Mouse (Mus musculus) adrenal gland (tissue): Measurements from ENCODE around the gene Gm40193.

ENCODE experiments used
- intact Hi-C: fragments of 180-260 bp; cut with DNase I; formaldehyde crosslinking; loops from one replicate; pipeline ENCODE4 v1.15.1; 2025

Gm40193 gene

DNA sequence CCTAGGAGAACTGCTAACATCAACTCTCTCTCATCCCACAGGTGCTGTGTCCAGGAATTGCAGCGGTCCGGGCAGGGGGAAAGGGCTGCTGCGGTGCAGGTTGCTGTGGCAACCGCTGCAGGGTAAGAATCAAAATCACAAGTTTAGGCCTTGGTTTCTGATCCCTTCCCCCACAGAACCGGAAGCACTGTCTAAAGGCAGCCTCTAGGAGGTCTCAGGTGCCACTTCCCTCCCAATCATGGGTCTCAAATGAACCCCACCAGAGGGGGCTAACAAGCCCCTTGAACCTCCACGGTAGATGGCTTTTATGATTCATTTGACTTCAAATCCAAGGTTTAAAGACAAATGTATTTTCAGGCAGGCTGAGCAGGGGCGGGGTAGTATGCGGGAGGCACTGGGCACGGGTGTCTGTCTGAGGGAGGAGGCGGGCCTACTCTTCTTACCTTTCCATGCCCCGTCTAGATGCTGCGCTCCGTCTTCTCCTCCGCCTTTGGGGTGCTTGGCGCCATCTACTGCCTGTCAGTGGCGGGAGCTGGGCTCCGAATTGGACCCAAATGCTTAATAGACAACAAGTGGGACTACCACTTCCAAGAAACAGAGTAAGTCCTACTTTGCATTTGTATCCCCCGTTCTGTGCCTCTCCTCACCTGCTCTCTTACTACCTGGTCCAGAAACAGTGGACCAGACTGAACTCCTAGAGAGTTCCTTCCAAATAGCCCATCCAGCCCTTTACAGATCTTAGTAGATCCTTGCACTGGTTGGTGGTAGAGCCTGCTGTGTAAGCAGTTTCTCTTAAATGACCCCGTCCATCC is 22.8 kb downstream of the Gm40193 start:
- intact Hi-C loops: loop anchor here (5.0 kb wide), 2 partner anchors 78 to 98 kb away; partner anchors contain the start of genes Arrb2 and Pelp1

DNA sequence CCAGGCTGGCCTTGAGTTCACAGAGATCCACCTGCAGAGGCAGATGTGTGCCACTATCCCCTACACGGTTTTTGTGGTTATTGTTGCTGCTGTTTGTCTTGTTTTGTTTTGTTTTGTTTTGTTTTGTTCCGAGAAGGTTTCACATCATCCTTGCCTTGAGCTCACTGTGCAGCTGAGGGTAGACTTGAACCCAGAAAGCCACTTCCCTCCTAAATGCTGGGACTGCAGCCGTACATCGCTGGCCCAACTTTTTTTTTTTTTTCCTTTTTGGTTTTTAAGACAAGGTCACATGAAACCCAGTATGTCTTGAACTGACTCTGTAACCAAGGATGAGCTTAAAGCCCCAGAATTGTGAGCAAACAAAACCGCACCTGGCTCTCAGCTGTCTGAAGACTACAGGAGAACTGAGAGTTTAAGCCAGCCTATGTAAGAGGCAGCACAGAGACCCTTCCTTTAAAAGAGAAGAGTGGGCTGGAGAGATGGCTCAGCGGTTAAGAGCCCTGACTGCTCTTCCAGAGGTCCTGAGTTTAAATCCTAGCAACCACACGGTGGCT is 25.7 kb downstream of the Gm40193 start:
- intact Hi-C loops: loop anchor here (5.0 kb wide), 2 partner anchors 75 to 95 kb away; partner anchors contain the start of genes Arrb2 and Pelp1

DNA sequence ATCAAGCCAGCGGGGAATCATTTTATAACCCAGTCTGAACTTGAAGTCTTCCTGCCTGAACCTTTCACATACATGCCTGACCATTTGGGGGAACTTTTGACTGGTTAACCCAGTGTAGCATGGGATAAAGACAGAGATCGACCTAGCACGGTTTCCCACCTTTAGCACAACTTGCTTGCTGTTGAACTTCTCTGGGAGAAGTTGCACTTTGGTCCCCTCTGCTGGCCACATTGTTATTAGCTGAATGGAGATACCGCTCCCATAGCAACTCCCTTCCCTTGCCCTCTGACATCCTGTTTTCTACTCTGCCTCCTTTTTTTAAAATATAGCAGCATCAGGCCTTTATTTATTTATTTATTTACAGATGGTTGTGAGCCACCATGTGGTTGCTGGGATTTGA is 26.4 kb downstream of the Gm40193 start:
- intact Hi-C loops: loop anchor here (5.0 kb wide), 2 partner anchors 74 to 94 kb away; partner anchors contain the start of genes Arrb2 and Pelp1

DNA sequence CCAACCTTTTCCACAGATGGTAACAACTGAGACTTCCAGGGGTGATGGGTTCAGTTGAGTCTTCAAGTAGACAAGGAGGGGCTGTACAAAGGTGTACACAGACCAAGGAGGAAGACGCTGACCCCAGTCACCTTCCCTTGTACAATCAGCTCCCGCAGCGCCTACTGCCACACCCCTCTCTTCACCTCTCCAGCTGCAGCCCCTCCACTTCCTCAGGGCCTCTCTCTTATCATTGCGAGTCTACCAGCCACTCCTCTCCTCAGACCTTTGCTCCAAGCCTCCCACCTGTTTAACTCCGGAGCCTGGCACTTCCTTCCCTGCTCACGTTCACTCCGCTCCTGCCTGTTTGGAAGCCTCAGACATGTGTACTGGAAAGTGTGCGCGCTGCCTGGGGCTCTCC is 27.8 kb downstream of the Gm40193 start, which contains the start of gene Tm4sf5:
Gene Tm4sf5 (plus strand): TSS at position 275 of the 400 bp plus-strand sequence.
- intact Hi-C loops: loop anchor here (5.0 kb wide), 2 partner anchors 73 to 93 kb away; partner anchors contain the start of genes Arrb2 and Pelp1

- intact Hi-C loops: loop anchor here (2.0 kb wide), 1 partner anchor 49 kb away; no protein-coding TSS in a partner anchor
Observed at GRCm38 (mm10) chr11:70502018-70502417, 30.7 kb downstream of the Gm40193 start.

GRCm38 (mm10) chr11:70500476-70500812 is 32.3 kb downstream of the Gm40193 start:
- intact Hi-C loops: no loop called here

- intact Hi-C loops: no loop called here
Observed at GRCm38 (mm10) chr11:70499566-70500475, 32.9 kb downstream of the Gm40193 start.

- intact Hi-C loops: no loop called here
Observed at GRCm38 (mm10) chr11:70489684-70490083, 43.1 kb downstream of the Gm40193 start.

DNA sequence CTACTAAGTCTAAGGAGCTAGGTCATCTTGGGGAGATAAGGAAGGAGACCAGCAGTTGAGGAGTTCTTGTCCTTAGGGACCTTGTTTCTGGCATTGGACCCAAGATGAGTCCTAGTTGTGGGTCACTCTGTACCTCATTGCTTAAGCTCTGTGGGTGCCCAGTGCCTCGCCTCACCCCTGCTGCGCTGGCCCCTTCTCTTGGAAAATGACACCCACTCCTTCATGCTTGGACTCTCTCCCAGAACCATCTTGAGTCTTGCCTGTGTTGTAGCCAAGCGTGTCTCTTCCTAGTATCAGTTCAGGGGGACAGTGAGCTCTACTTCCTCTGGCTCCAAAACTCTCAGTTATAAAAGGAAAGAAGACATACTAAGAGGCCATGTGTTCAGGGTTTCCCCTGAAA is 43.6 kb downstream of the Gm40193 start:
- intact Hi-C loops: no loop called here

DNA sequence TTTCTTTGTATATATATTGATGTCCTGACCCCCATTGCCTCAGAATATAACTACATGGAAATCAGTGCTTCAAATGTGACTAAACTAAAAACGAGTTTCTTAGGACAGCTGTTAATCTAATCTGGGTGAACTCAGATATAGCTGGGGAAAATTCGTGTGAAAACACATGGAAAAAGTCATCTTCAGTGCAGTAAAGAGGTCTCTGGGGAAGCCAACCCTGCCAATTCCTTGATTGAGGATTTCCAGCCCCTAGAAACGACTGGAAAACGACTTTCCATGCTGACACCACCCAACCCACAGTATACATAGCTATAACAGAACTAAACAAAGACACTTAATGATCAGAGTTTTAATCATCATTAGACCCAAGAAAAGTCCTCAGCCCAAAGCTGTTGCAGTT is 44.9 kb downstream of the Gm40193 start:
- intact Hi-C loops: no loop called here

DNA sequence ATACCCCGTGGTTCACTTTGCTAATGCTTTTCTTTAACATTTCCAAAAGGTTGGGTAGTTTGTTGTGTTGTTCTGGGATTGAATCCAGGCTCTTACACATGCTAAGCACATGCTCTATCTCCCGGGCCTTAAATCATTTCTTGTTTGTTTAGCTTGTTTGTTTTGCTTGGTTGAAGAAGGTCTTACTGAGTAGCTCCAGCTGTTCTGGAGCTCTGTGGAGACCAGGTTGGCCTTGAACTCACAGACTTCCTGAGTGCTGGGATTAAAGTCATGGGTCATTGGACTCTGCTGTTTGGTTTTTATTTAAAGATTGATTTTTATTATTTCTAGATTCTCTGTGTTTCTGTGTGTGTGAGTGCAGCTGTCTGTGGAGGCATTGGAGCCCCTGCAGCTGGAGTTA is 47.2 kb downstream of the Gm40193 start:
- intact Hi-C loops: no loop called here
